Mouse (Mus musculus): ENCODE measurements at regions not wholly inside any gene's neighbourhood (a gene's known extent, or its start where the extent isn't known, plus 50 kb on each side); places are given as distances from the start of the nearest gene placed in this dataset.

DNA sequence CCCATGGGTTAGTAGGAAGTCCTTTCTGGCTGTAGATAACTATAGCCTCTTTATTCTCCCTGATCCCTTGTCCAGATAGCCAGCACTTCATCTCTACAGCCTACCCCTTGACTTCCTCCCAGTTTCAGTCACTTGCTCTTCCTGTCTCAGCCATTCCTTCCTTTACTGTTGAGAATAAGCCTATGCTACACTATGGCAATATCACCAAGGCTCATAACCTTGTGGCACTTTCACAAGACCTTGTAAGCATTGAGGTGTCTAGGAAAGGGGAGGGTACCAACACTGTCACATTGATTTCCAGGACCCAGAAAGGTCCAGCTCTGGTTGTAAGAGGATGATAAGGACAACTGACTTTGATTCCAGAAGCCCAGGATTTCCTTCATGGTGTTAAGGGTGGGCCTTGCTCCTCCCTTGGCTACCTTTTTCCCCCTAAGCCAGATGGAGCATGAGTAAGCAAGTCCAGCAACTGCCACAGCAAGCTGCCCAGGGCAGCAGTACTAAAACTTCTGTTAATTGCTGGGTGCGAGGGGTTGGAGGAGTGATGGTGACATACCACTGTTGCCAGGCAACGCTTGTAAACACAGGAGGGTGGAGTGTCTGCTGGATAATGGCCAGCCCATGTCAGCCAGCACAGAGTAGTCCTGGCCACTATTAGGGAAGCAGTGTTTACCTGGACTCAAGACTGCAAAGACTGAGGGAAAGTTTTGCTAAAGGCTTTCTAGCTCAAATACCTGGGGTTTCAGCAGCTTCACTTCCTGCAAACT is 75.7 kb downstream of the Ankrd16 start:
- DNase-seq (ENCODE audit: low spot score), result peak; percentile 4

- DNase-seq (ENCODE audit: low spot score), result no peak
Measured at GRCm38 (mm10) chr2:11869983-11870382, 92.3 kb downstream of the Ankrd16 start.

GRCm38 (mm10) chr2:11880005-11880404 is 102.3 kb downstream of the Ankrd16 start:
- DNase-seq (ENCODE audit: low spot score), result no peak

- no peak for DNase-seq (ENCODE audit: low spot score)
Measured at GRCm38 (mm10) chr2:11894792-11895568, 117.3 kb downstream of the Ankrd16 start.

DNA sequence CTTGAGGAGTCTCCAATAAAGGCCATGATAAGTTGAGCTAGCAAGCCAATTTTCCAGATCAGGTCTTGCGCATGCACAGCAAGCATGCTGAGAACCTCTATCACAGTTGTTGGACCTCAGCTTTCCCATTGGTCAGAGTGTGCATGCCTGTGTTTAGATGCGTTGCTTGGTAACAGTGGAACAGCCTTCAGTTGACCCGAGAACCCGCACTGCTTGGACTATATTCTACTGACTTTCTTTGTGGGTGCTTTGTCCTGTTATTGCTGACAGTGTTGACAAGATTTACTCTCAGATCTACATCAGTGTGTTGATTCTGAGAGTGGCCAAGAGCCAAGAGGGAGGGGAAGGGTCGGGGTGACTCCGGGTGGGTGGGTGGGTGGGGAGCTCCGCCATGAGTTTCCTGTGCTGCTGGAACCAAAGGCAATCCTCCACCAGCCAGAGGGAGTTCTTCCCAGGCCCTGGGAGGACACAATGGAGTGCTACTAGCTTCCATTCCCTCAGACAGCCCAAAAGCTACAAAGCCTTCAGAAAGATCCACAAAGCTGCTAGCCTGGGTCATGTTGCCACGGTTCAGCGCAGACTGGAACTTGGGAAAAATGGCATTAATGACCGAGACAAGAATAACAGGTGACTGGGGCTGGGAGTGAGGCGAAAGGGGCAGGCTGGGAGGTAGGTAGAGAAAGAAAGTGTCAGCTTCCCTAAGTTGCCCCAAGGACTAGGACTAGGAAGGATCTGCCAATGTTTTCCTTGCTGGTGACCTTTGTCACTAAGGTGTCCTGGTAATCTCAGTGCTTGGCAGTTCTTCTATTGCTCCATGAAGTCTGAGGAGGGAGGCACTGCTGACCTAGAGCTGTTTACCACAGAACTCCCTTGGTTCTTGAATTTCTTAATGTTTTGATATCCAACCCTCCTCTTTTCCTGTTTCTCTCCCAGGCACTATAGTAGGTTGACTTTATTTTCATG is 122.3 kb downstream of the Ankrd16 start:
- no peak for DNase-seq (ENCODE audit: low spot score)

DNA sequence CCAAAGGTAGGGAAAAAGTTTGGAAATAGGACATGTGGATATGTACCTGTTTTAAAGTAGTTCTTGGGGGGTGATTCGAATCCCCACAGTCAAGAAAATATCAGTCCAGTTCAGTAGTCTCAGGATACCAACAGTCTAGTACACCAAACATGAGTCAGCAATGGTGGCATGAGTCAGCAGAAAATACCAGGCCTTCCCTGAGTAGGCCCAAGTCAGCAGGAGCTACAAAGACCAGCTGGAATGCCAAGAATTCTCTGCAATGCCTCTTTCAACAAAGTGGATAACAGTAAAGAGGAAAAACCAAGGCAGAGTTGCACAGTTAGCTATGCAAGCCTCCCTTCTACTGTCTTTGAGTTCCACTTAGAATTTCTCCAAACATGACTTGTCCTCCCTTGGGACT is 137.1 kb downstream of the Ankrd16 start:
- no peak for DNase-seq (ENCODE audit: low spot score)

DNA sequence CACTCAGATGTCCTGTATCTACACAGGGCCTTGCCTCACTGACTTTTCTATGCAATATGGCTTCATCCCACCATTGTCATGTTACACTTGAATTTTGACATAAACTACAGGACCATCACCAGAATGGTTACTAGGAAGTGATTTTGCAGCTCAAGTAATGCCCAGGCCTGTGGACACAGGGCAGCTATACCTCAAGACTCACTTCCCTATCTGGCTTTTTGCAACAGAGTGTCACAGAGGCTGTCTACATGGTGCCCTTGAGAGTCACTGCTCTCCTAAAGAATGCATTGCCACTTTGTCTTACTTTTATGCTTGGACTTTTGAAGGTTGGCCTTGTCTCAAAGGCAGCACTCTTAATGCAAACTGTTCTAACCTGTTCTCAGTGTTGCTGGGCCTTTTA is 139.7 kb downstream of the Ankrd16 start:
- no peak for DNase-seq (ENCODE audit: low spot score)

- DNase-seq (ENCODE audit: low spot score), result no peak
Measured at GRCm38 (mm10) chr2:11918070-11918469, 140.4 kb downstream of the Ankrd16 start.

DNA sequence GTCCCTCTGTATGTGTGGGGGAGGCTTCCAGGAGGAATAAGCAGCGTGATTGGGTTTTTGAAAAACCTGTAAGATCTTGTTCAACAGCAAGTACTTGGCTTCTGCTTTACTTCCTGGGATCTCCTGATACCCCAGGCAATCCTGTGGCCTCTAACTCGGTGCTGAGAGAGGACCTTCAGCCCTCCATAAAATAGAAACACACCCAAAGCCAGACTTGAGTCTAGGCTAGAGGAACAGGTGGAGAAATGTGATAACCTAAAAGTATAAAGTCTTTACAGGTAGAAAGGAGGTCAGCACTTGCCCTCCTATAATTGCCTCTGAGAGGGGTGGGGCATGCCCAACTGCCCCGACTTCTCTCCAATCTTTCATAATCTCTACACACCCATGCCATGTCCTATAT is 183.1 kb downstream of the Ankrd16 start:
- DNase-seq (ENCODE audit: low spot score), result no peak

DNA sequence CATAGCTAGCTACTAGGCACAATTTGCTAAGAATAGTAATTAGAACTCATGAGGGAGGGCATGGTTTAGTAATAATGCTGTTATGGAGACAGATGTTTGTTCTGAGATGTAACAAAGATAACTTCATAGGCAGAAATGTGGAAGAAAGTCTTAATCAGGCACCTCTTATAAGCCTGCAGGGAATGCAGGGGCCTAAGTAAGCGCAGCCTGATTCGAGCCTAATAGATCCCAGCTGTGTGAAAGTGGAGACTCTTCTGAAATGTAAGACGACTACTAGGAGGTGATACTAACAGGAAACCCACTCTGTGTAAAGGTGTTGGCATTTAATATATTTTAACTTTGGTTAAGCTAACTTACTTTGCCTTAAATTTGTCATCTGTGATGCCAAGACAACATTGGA is 187.7 kb downstream of the Ankrd16 start:
- no peak for DNase-seq (ENCODE audit: low spot score)

DNA sequence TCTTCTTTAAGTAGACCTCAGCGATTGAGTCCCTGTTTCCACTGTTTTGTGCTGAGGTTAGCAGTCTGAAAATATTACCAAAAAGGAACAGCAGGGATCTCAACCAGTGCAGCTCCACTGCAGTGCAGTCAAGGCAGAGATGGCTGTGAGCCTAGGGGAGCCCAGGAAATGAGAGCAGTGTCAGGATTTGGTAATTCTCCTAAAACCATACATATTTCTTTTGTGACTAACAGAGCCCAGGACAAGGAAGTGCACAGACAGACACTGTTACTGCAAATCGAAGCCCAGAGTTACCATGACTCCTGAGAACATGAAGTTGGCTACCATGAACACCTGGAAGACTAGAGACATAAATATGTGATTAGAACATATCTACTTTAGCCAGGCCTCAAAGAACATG is 189.3 kb downstream of the Ankrd16 start:
- DNase-seq (ENCODE audit: low spot score), result no peak

- no peak for DNase-seq (ENCODE audit: low spot score)
Measured at GRCm38 (mm10) chr2:11971972-11972371, 194.3 kb downstream of the Ankrd16 start.

- no peak for DNase-seq (ENCODE audit: low spot score)
Measured at GRCm38 (mm10) chr2:12001938-12002899, 224.5 kb downstream of the Ankrd16 start.

DNA sequence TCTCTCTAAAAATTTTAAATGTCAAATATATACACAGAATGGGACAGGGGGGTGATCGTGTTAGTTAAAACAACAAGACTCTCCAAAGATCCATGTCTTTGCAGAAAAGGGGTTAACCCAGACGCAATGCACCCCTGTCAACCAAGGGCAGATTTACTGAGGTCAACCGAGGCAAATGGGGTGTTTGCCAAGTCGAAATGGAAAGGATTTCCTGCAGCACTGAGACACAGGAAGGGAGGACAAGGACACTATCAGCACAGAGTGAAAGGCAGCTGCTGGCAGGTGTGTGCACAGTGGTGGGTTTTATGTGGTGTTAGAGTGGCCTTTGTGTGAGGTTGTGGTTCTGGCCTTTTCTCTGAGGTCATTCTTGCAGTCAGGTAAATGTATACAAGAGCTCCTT is 226.7 kb downstream of the Ankrd16 start:
- no peak for DNase-seq (ENCODE audit: low spot score)

- DNase-seq (ENCODE audit: low spot score), result no peak
Measured at GRCm38 (mm10) chr2:12007201-12007600, 229.5 kb downstream of the Ankrd16 start.

DNA sequence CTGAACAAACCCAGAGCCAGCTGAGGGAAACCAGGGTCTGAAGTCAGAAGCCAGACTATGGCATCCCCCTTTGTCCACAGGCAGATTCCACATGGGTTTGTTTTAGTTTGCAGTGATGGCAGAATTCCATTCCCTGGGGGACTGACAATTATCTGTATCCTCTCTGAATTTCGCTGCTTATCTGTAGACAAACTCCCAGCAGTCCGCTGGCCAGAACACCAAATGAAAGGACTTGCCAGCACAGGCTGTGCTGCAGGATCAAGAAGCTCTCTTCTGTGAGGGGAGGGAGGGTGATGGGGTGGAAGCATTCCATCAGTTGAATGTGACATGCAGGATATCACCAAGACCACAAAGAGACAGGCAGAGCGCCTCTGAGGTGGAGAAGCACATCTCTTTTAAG is 233.8 kb downstream of the Ankrd16 start:
- no peak for DNase-seq (ENCODE audit: low spot score)

DNA sequence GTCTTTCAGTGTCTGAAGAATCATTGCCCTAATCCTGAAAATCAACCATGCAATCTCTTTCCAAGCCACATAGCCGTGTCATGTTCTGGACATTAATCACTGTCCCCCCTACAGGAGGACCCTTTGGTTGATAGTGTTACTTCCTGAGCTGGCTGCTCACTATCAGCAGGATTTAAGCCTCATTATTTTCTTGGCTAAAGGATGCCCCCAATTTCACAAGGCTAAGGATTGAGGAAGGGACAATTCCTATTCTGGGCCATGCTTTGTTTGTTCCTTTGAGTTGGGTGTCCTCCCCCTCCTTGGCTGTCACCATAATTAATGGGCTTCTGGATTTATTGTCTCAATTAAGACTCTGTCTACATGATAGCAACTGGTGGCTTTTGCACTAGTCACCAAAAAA is 241.9 kb downstream of the Ankrd16 start:
- DNase-seq (ENCODE audit: low spot score), result no peak

- DNase-seq (ENCODE audit: low spot score), result peak; percentile 23
Measured at GRCm38 (mm10) chr2:12023402-12024111, 245.9 kb downstream of the Ankrd16 start.

- no peak for DNase-seq (ENCODE audit: low spot score)
Measured at GRCm38 (mm10) chr2:12026220-12026619, 248.5 kb downstream of the Ankrd16 start.

DNA sequence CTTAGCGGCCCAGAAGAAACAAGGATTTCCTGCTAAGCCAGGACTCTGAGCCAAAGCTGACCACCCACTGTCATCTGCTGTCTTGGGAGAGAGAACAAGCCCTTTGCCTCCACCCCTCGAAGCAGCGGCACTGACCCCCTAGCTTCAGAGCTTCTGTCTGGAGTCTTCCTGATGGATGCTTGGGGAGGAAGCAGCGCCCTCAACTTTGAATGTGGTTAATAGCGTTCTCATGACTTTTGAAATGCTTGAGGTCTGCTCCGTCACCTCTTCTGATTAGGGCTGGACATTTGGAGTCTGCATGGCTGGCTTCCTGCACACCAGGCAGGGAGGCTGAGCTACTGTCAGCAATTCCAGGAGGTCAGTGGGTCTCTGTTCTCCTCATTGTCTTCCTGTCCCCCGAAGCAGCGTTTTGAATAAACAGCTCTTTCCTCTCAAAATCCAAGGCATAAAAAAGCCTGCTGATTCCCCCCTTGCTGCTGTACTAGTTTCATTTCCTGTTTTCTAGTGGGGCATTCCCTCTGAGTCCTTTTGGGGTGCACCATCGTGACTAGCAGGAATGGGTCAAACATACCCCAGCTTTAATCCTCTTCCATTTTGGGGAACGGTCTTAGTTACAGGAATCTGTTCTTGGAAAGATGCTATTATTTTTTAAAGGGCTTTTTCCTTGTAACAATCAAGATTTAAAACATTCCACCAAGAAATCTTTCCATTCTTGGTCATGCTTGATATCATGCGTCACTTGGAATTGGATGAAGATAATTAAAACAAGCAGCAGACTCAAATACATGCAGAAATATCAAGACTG is 256.0 kb downstream of the Ankrd16 start:
- DNase-seq (ENCODE audit: low spot score), result no peak

All from ovary, postnatal 14 days (tissue).